Mouse (Mus musculus): ENCODE results near the gene Hivep3. TPM values are rescaled to one million over a fixed set of nuclear protein-coding genes. Genes with fewer than 3 reads are reported as not detected.

The Hivep3 gene
- polyA plus RNA-seq, 2 experiments, result 3.8 to 5.1 TPM

GRCm38 (mm10) chr4:119788746-119789145 lies 55.2 kb downstream of the Hivep3 start:
- WGBS, result 88% methylated on average over 6 of the region's 6 CpGs
- Histone ChIP-seq H3K4me3 (replicated peaks; ENCODE audit: low read length) (no peak overlapping the region), H3K27ac (replicated peaks; ENCODE audit: low read depth, low read length) (no peak overlapping the region), H3K27me3 (ENCODE audit: control insufficient read depth, insufficient read depth, low read length) (no peaks in the 10 kb centered on the region), H3K36me3 (ENCODE audit: control insufficient read depth, insufficient read depth, low read length) (no peaks in the 10 kb centered on the region), H3K9me3 (ENCODE audit: control insufficient read depth, low read length) (no peaks in the 10 kb centered on the region), H3K4me1 (ENCODE audit: control insufficient read depth, insufficient read depth, low read length) (no peaks in the 10 kb centered on the region), H3K4me2 (replicated peaks; ENCODE audit: low read depth, low read length, severe bottlenecking) (no peak overlapping the region), H3K9ac (ENCODE audit: low read depth, low read length, severe bottlenecking) (no peak overlapping the region)
- ATAC-seq (ENCODE audit: low FRiP score, low read depth), result no peak
- TF ChIP-seq POLR2A (IDR thresholded peaks at IDR 0.05; ENCODE audit: borderline replicate concordance, extremely low read depth, insufficient read depth, insufficient read length), result no peak
- DNase-seq (ENCODE audit: low spot score), result no peak

- DNase-seq (ENCODE audit: low spot score), result no peak
- TF ChIP-seq POLR2A (IDR thresholded peaks at IDR 0.05; ENCODE audit: borderline replicate concordance, extremely low read depth, insufficient read depth, insufficient read length), result no peak
Measured at GRCm38 (mm10) chr4:119789495-119790148, 56.0 kb downstream of the Hivep3 start.

GRCm38 (mm10) chr4:119798891-119799290 lies 65.3 kb downstream of the Hivep3 start:
- ATAC-seq (ENCODE audit: low FRiP score, low read depth) (no peak), DNase-seq (ENCODE audit: low spot score) (no peak)

More at GRCm38 (mm10) chr4:119789495-119790148, 56.0 kb downstream of the Hivep3 start:
- Histone ChIP-seq H3K4me1 (ENCODE audit: control insufficient read depth, insufficient read depth, low read length) (no peaks in the 10 kb centered on the region), H3K27me3 (ENCODE audit: control insufficient read depth, insufficient read depth, low read length) (no peaks in the 10 kb centered on the region), H3K4me3 (replicated peaks; ENCODE audit: low read length) (no peak overlapping the region), H3K9ac (ENCODE audit: low read depth, low read length, severe bottlenecking) (no peak overlapping the region), H3K4me2 (replicated peaks; ENCODE audit: low read depth, low read length, severe bottlenecking) (no peak overlapping the region), H3K27ac (replicated peaks; ENCODE audit: low read depth, low read length) (no peak overlapping the region), H3K9me3 (ENCODE audit: control insufficient read depth, low read length) (no peaks in the 10 kb centered on the region), H3K36me3 (ENCODE audit: control insufficient read depth, insufficient read depth, low read length) (no peaks in the 10 kb centered on the region)
- ATAC-seq (ENCODE audit: low FRiP score, low read depth), result no peak
- 76% methylated on average over 9 of the region's 9 CpGs for WGBS

GRCm38 (mm10) chr4:119806556-119806955 lies 73.0 kb downstream of the Hivep3 start:
- no peaks in the 10 kb centered on the region for H3K9me3 ChIP-seq (ENCODE audit: control insufficient read depth, low read length)
- WGBS, result 76% methylated on average over 2 of the region's 2 CpGs
- H3K4me1 ChIP-seq (ENCODE audit: control insufficient read depth, insufficient read depth, low read length), result no peaks in the 10 kb centered on the region
- ATAC-seq (ENCODE audit: low FRiP score, low read depth), result no peak
- no peaks in the 10 kb centered on the region for H3K27me3 ChIP-seq (ENCODE audit: control insufficient read depth, insufficient read depth, low read length)
- DNase-seq (ENCODE audit: low spot score), result no peak
- no peak overlapping the region for H3K4me3 ChIP-seq (replicated peaks; ENCODE audit: low read length)
- H3K9ac ChIP-seq (ENCODE audit: low read depth, low read length, severe bottlenecking), result no peak overlapping the region
- no peak for TF ChIP-seq POLR2A (IDR thresholded peaks at IDR 0.05; ENCODE audit: borderline replicate concordance, extremely low read depth, insufficient read depth, insufficient read length)
- no peak overlapping the region for H3K4me2 ChIP-seq (replicated peaks; ENCODE audit: low read depth, low read length, severe bottlenecking)
- no peaks in the 10 kb centered on the region for H3K36me3 ChIP-seq (ENCODE audit: control insufficient read depth, insufficient read depth, low read length)
- H3K27ac ChIP-seq (replicated peaks; ENCODE audit: low read depth, low read length), result no peak overlapping the region

More at GRCm38 (mm10) chr4:119798891-119799290, 65.3 kb downstream of the Hivep3 start:
- Histone ChIP-seq H3K4me1 (ENCODE audit: control insufficient read depth, insufficient read depth, low read length) (no peaks in the 10 kb centered on the region), H3K27me3 (ENCODE audit: control insufficient read depth, insufficient read depth, low read length) (no peaks in the 10 kb centered on the region), H3K4me2 (replicated peaks; ENCODE audit: low read depth, low read length, severe bottlenecking) (no peak overlapping the region), H3K9me3 (ENCODE audit: control insufficient read depth, low read length) (no peaks in the 10 kb centered on the region), H3K9ac (ENCODE audit: low read depth, low read length, severe bottlenecking) (no peak overlapping the region), H3K36me3 (ENCODE audit: control insufficient read depth, insufficient read depth, low read length) (no peaks in the 10 kb centered on the region), H3K27ac (replicated peaks; ENCODE audit: low read depth, low read length) (no peak overlapping the region), H3K4me3 (replicated peaks; ENCODE audit: low read length) (no peak overlapping the region)
- WGBS, result 65% methylated on average over 3 of the region's 3 CpGs
- no peak for TF ChIP-seq POLR2A (IDR thresholded peaks at IDR 0.05; ENCODE audit: borderline replicate concordance, extremely low read depth, insufficient read depth, insufficient read length)

- 61% methylated on average over 2 of the region's 2 CpGs for WGBS
- no peak overlapping the region for H3K4me3 ChIP-seq (replicated peaks; ENCODE audit: low read length)
- DNase-seq (ENCODE audit: low spot score) (no peak), ATAC-seq (ENCODE audit: low FRiP score, low read depth) (no peak)
- H3K9me3 ChIP-seq (ENCODE audit: control insufficient read depth, low read length), result no peaks in the 10 kb centered on the region
- H3K36me3 ChIP-seq (ENCODE audit: control insufficient read depth, insufficient read depth, low read length), result no peaks in the 10 kb centered on the region
- no peak overlapping the region for H3K9ac ChIP-seq (ENCODE audit: low read depth, low read length, severe bottlenecking)
- H3K27ac ChIP-seq (replicated peaks; ENCODE audit: low read depth, low read length), result no peak overlapping the region
- no peaks in the 10 kb centered on the region for H3K27me3 ChIP-seq (ENCODE audit: control insufficient read depth, insufficient read depth, low read length)
- H3K4me1 ChIP-seq (ENCODE audit: control insufficient read depth, insufficient read depth, low read length), result no peaks in the 10 kb centered on the region
- TF ChIP-seq POLR2A (IDR thresholded peaks at IDR 0.05; ENCODE audit: borderline replicate concordance, extremely low read depth, insufficient read depth, insufficient read length), result no peak
- H3K4me2 ChIP-seq (replicated peaks; ENCODE audit: low read depth, low read length, severe bottlenecking), result no peak overlapping the region
Measured at GRCm38 (mm10) chr4:119807359-119807758, 73.8 kb downstream of the Hivep3 start.
